Mouse (Mus musculus): ENCODE data around the gene Adgrg6.
A peak's percentile ranks its signal among the peaks of the same experiment; 100 is the strongest.

The Adgrg6 gene

GRCm38 (mm10) chr10:14544941-14545717 is at the start of gene Adgrg6:
Adgrg6 (minus strand) TSS chr10:14545659.
- DNase-seq (ENCODE audit: low spot score) = peak; percentile 77

- no peak for DNase-seq (ENCODE audit: low spot score)
These were observed 46.8 kb upstream of the Adgrg6 start for GRCm38 (mm10) chr10:14592215-14592614.

- no peak for DNase-seq (ENCODE audit: low spot score)
These were observed 45.4 kb upstream of the Adgrg6 start for GRCm38 (mm10) chr10:14590816-14591215.

- no peak for DNase-seq (ENCODE audit: low spot score)
These were observed 44.2 kb upstream of the Adgrg6 start for GRCm38 (mm10) chr10:14589667-14590066.

- no peak for DNase-seq (ENCODE audit: low spot score)
These were observed 38.0 kb upstream of the Adgrg6 start for GRCm38 (mm10) chr10:14583496-14583895.

- peak; percentile 18 for DNase-seq (ENCODE audit: low spot score)
These were observed 28.8 kb upstream of the Adgrg6 start for GRCm38 (mm10) chr10:14574255-14574654.

GRCm38 (mm10) chr10:14571143-14571542 is 25.7 kb upstream of the Adgrg6 start:
- no peak for DNase-seq (ENCODE audit: low spot score)

GRCm38 (mm10) chr10:14570616-14571015 is 25.2 kb upstream of the Adgrg6 start:
- DNase-seq (ENCODE audit: low spot score) = no peak

GRCm38 (mm10) chr10:14546111-14546551 is 672 bp upstream of the Adgrg6 start:
- peak; percentile 87 for DNase-seq (ENCODE audit: low spot score)

GRCm38 (mm10) chr10:14544608-14544940 is 885 bp downstream of the Adgrg6 start:
- peak; percentile 8 for DNase-seq (ENCODE audit: low spot score)

- DNase-seq (ENCODE audit: low spot score) = no peak
These were observed 1.9 kb downstream of the Adgrg6 start for GRCm38 (mm10) chr10:14543511-14544067.

- no peak for DNase-seq (ENCODE audit: low spot score)
These were observed 8.4 kb downstream of the Adgrg6 start for GRCm38 (mm10) chr10:14537102-14537501.

- DNase-seq (ENCODE audit: low spot score) = no peak
These were observed 14.4 kb downstream of the Adgrg6 start for GRCm38 (mm10) chr10:14531090-14531489.

- no peak for DNase-seq (ENCODE audit: low spot score)
These were observed 14.8 kb downstream of the Adgrg6 start for GRCm38 (mm10) chr10:14530670-14531069.

- no peak for DNase-seq (ENCODE audit: low spot score)
These were observed 17.7 kb downstream of the Adgrg6 start for GRCm38 (mm10) chr10:14527765-14528164.

GRCm38 (mm10) chr10:14522729-14523128 is 22.7 kb downstream of the Adgrg6 start:
- no peak for DNase-seq (ENCODE audit: low spot score)

- DNase-seq (ENCODE audit: low spot score) = no peak
These were observed 24.4 kb downstream of the Adgrg6 start for GRCm38 (mm10) chr10:14520912-14521675.

- DNase-seq (ENCODE audit: low spot score) = no peak
These were observed 27.6 kb downstream of the Adgrg6 start for GRCm38 (mm10) chr10:14517909-14518308.

GRCm38 (mm10) chr10:14511904-14512663 is 33.4 kb downstream of the Adgrg6 start:
- DNase-seq (ENCODE audit: low spot score) = no peak

GRCm38 (mm10) chr10:14511157-14511556 is 34.3 kb downstream of the Adgrg6 start:
- DNase-seq (ENCODE audit: low spot score) = no peak

- DNase-seq (ENCODE audit: low spot score) = no peak
These were observed 49.8 kb downstream of the Adgrg6 start for GRCm38 (mm10) chr10:14495658-14496057.

GRCm38 (mm10) chr10:14495204-14495603 is 50.3 kb downstream of the Adgrg6 start:
- DNase-seq (ENCODE audit: low spot score) = no peak

All from urinary bladder, postnatal 14 days (tissue).